Mouse (Mus musculus) adrenal gland, postnatal 0 days (tissue): ENCODE results near the gene Sox15. TPM values are rescaled to one million over a fixed set of nuclear protein-coding genes. Genes with fewer than 3 reads are reported as not detected.
A peak's percentile ranks its signal among the peaks of the same experiment; 100 is the strongest.

Source experiments
- microRNA-seq: library from miRNA; unstranded; fragments of <30 nt; microRNA quantifications from one replicate; pipeline ENCODE4, GENCODE M21; 2016; ENCODE audit warnings: borderline replicate concordance; ENCODE audit not compliant: insufficient number of aligned reads
- polyA plus RNA-seq: library from polyadenylated mRNA; unstranded; fragments of >200 nt; fragmentation: Nextera tagmentation; extraction: Ambion mirVana; gene quantifications from 2 replicates; pipeline ENCODE4 v1.2.1, GENCODE M21; 2015

Sox15 gene
- not detected in 2 replicates for polyA plus RNA-seq

GRCm38 (mm10) chr11:69655264-69656064 is at the start of gene Sox15:
TSS of gene Sox15 (plus strand) at chr11:69655314.

GRCm38 (mm10) chr11:69605726-69606490 is 49.2 kb upstream of the Sox15 start, which contains the start of gene Atp1b2:
TSS of gene Atp1b2 (minus strand) at chr11:69605942.

GRCm38 (mm10) chr11:69617805-69618204 is 37.3 kb upstream of the Sox15 start, which contains the start of gene Shbg:
TSS of gene Shbg (minus strand) at chr11:69617905.

GRCm38 (mm10) chr11:69621571-69622268 is 33.4 kb upstream of the Sox15 start, which contains the start of gene Sat2:
TSS of gene Sat2 (plus strand) at chr11:69622024.

GRCm38 (mm10) chr11:69632284-69633089 is 22.6 kb upstream of the Sox15 start, which contains the start of gene Fxr2:
TSS of gene Fxr2 (plus strand) at chr11:69632990.

GRCm38 (mm10) chr11:69662213-69662966 is 7.3 kb downstream of the Sox15 start, which contains the start of gene Mpdu1:
TSS of gene Mpdu1 (minus strand) at chr11:69662642.

GRCm38 (mm10) chr11:69665961-69666664 is 11.0 kb downstream of the Sox15 start, which contains the start of gene Cd68:
TSS of gene Cd68 (minus strand) at chr11:69666153.

GRCm38 (mm10) chr11:69672211-69672706 is 17.1 kb downstream of the Sox15 start, which contains the start of gene Eif4a1:
TSS of gene Eif4a1 (minus strand) at chr11:69672423.

GRCm38 (mm10) chr11:69681314-69682208 is 26.4 kb downstream of the Sox15 start, which contains the start of gene Senp3:
TSS of gene Senp3 (minus strand) at chr11:69682084.

GRCm38 (mm10) chr11:69685526-69686148 is 30.5 kb downstream of the Sox15 start, which contains the start of gene Tnfsf13:
TSS of gene Tnfsf13 (minus strand) at chr11:69685784.

GRCm38 (mm10) chr11:69695361-69696181 is 40.5 kb downstream of the Sox15 start, which contains the start of the genes Tnfsf12 and Tnfsfm13:
TSS of gene Tnfsf12 (minus strand) at chr11:69695849.
TSS of gene Tnfsfm13 (minus strand) at chr11:69696098.

Small RNA genes lying within 50 kb of the gene (microRNA-seq; reads per million reads assigned to microRNA genes)
- gene Mir1934 (3.5 reads per million, percentile 1 among the genes with 10 or more reads in this experiment), gene Mir467f (not detected)

Other genes with a start within 250 kb of the Sox15 start
- 13.8 and 14.7 TPM in 2 replicates for gene Kdm6b, start 241.6 kb upstream of the Sox15 start, polyA plus RNA-seq
- gene Dnah2, start 106.2 kb upstream of the Sox15 start, polyA plus RNA-seq = 0.30 and 1.3 TPM in 2 replicates
- gene Efnb3, start 95.1 kb upstream of the Sox15 start, polyA plus RNA-seq = 9.0 and 17.2 TPM in 2 replicates
- gene Wrap53, start 75.1 kb upstream of the Sox15 start, polyA plus RNA-seq = 10.6 and 11.8 TPM in 2 replicates
- gene Trp53, start 75.0 kb upstream of the Sox15 start, polyA plus RNA-seq = 50.4 and 67.8 TPM in 2 replicates
- gene Atp1b2, start 49.4 kb upstream of the Sox15 start, polyA plus RNA-seq = 25.4 and 32.3 TPM in 2 replicates
- 0.14 TPM in 1 of 2 replicates, not detected in the other for gene Shbg, start 37.4 kb upstream of the Sox15 start, polyA plus RNA-seq
- 41.0 and 44.3 TPM in 2 replicates for gene Sat2, start 33.3 kb upstream of the Sox15 start, polyA plus RNA-seq
- 17.0 and 23.2 TPM in 2 replicates for gene Fxr2, start 22.3 kb upstream of the Sox15 start, polyA plus RNA-seq
- gene Mpdu1, start 7.3 kb downstream of the Sox15 start, polyA plus RNA-seq = 75.5 and 97.1 TPM in 2 replicates
- 34.5 TPM in 2 replicates for gene Cd68, start 10.8 kb downstream of the Sox15 start, polyA plus RNA-seq
- 393 and 466 TPM in 2 replicates for gene Eif4a1, start 17.1 kb downstream of the Sox15 start, polyA plus RNA-seq
- 46.6 and 53.5 TPM in 2 replicates for gene Senp3, start 26.8 kb downstream of the Sox15 start, polyA plus RNA-seq
- gene Tnfsf13, start 30.5 kb downstream of the Sox15 start, polyA plus RNA-seq = 0.80 TPM in 2 replicates
- 17.7 and 26.1 TPM in 2 replicates for gene Tnfsf12, start 40.5 kb downstream of the Sox15 start, polyA plus RNA-seq
- gene Tnfsfm13, start 40.8 kb downstream of the Sox15 start, polyA plus RNA-seq = 9.2 and 12.7 TPM in 2 replicates
- gene Polr2a, start 103.3 kb downstream of the Sox15 start, polyA plus RNA-seq = 18.7 and 21.8 TPM in 2 replicates
- 0.22 TPM in 1 of 2 replicates, not detected in the other for gene Slc35g3, start 106.7 kb downstream of the Sox15 start, polyA plus RNA-seq
- gene Zbtb4, start 110.6 kb downstream of the Sox15 start, polyA plus RNA-seq = 3.7 and 4.4 TPM in 2 replicates
- 1.9 and 2.8 TPM in 2 replicates for gene Chrnb1, start 140.6 kb downstream of the Sox15 start, polyA plus RNA-seq
- 0.91 and 0.92 TPM in 2 replicates for gene Fgf11, start 146.5 kb downstream of the Sox15 start, polyA plus RNA-seq
- 1.4 and 1.8 TPM in 2 replicates for gene Tmem102, start 150.3 kb downstream of the Sox15 start, polyA plus RNA-seq
- not detected in 2 replicates for gene Gm39566, start 160.0 kb downstream of the Sox15 start, polyA plus RNA-seq
- gene Spem2, start 163.2 kb downstream of the Sox15 start, polyA plus RNA-seq = not detected in 2 replicates
- not detected in 2 replicates for gene Spem1, start 166.9 kb downstream of the Sox15 start, polyA plus RNA-seq
- gene Nlgn2, start 182.5 kb downstream of the Sox15 start, polyA plus RNA-seq = 3.1 and 4.3 TPM in 2 replicates
- gene Tmem256, start 183.2 kb downstream of the Sox15 start, polyA plus RNA-seq = 479 and 845 TPM in 2 replicates
- gene Plscr3, start 191.1 kb downstream of the Sox15 start, polyA plus RNA-seq = 74.4 and 74.8 TPM in 2 replicates
- 0.19 and 0.47 TPM in 2 replicates for gene Tnk1, start 203.4 kb downstream of the Sox15 start, polyA plus RNA-seq
- not detected in 2 replicates for gene Tmem95, start 222.7 kb downstream of the Sox15 start, polyA plus RNA-seq
- 4.1 and 5.2 TPM in 2 replicates for gene Kctd11, start 226.1 kb downstream of the Sox15 start, polyA plus RNA-seq
- 0.73 and 0.76 TPM in 2 replicates for gene Acap1, start 240.2 kb downstream of the Sox15 start, polyA plus RNA-seq
- 4.3 TPM in 2 replicates for gene 2810408A11Rik, start 245.7 kb downstream of the Sox15 start, polyA plus RNA-seq
- gene Neurl4, start 245.8 kb downstream of the Sox15 start, polyA plus RNA-seq = 3.7 and 4.1 TPM in 2 replicates